Mouse (Mus musculus) forebrain, embryonic 14.5 days (tissue): ENCODE results near the gene Runx3. TPM values are rescaled to one million over a fixed set of nuclear protein-coding genes. Genes with fewer than 3 reads are reported as not detected.
A peak's percentile ranks its signal among the peaks of the same experiment; 100 is the strongest.

Experiments used
- ATAC-seq: fragments of 200-750 bp; cut with Nextera tagmentation; 2 replicates; pipeline ENCODE4 v1.8.0; 2017; ENCODE audit warnings: mild to moderate bottlenecking, moderate library complexity
- DNase-seq: peaks from one replicate; pipeline ENCODE4 v3.0.0-alpha.2; 2015; ENCODE audit warnings: low spot score
- H3K27ac ChIP-seq: fragments of 300-500 bp; sonication (generic); 2 replicates; pipeline ENCODE4 v1.5.1; 2014; ENCODE audit warnings: low read depth, mild to moderate bottlenecking, control low read depth, low read length, moderate library complexity
- H3K27me3 ChIP-seq: fragments of 300-500 bp; sonication (generic); replicated peaks from 2 replicates; pipeline ENCODE4 v1.6.1; 2014; ENCODE audit warnings: low read length, control low read depth, mixed read lengths; ENCODE audit not compliant: control insufficient read depth, insufficient read depth
- H3K36me3 ChIP-seq: fragments of 300-500 bp; sonication (generic); 2 replicates; pipeline ENCODE4 v1.6.1; 2014; ENCODE audit warnings: low read length, control low read depth; ENCODE audit not compliant: control insufficient read depth, insufficient read depth
- H3K4me1 ChIP-seq: fragments of 300-500 bp; sonication (generic); 2 replicates; pipeline ENCODE4 v1.6.1; 2014; ENCODE audit warnings: antibody characterized with exemption, low read length, control low read depth; ENCODE audit not compliant: control insufficient read depth, insufficient read depth
- H3K4me2 ChIP-seq: fragments of 300-500 bp; sonication (generic); 2 replicates; pipeline ENCODE4 v1.6.1; 2014; ENCODE audit warnings: mild to moderate bottlenecking, control low read depth, low read length
- H3K4me3 ChIP-seq: fragments of 300-500 bp; sonication (generic); 2 replicates; pipeline ENCODE4 v1.5.1; 2014; ENCODE audit warnings: low read depth, low read length, control low read depth
- H3K9ac ChIP-seq: fragments of 300-500 bp; sonication (generic); 2 replicates; pipeline ENCODE4 v1.6.1; 2014; ENCODE audit warnings: mild to moderate bottlenecking, low read length, control low read depth, moderate library complexity
- H3K9me3 ChIP-seq: fragments of 300-500 bp; sonication (generic); replicated peaks from 2 replicates; pipeline ENCODE4 v1.6.1; 2016; ENCODE audit warnings: low read length, control low read depth, mixed read lengths; ENCODE audit not compliant: control insufficient read depth
- WGBS: fragments of 180-500 bp; shearing (Covaris S2); extraction: QIAGEN DNeasy Blood & Tissue Kit; methylation state at CpG from one replicate; pipeline ENCODE4 v1.1.7; 2014; 5-methylcytosine and 5-hydroxymethylcytosine counted together
- polyA plus RNA-seq: library from polyadenylated mRNA; unstranded; fragments of >200 nt; fragmentation: Nextera tagmentation; extraction: Ambion mirVana; gene quantifications from 2 replicates; pipeline ENCODE4 v1.2.1, GENCODE M21; 2014

Runx3 gene
- polyA plus RNA-seq = not detected in 2 replicates

GRCm38 (mm10) chr4:135120342-135121100, at the start of gene Runx3:
TSS of gene Runx3 (plus strand) at chr4:135120652.
- no peak for ATAC-seq
- no peaks in the 10 kb centered on the region for H3K27me3 ChIP-seq
- H3K9ac ChIP-seq = no peak within 1 kb of the TSS
- H3K9me3 ChIP-seq = no peaks in the 10 kb centered on the region
- H3K27ac ChIP-seq = no peak within 1 kb of the TSS
- DNase-seq = no peak
- no peaks in the 10 kb centered on the region for H3K36me3 ChIP-seq
- H3K4me3 ChIP-seq = no peak within 1 kb of the TSS
- no peak within 1 kb of the TSS for H3K4me2 ChIP-seq
- no peaks in the 10 kb centered on the region for H3K4me1 ChIP-seq
- 87% methylated on average over 16 of the region's 18 CpGs for WGBS

GRCm38 (mm10) chr4:135072671-135073070, 47.8 kb upstream of the Runx3 start:
- ATAC-seq (no peak), DNase-seq (no peak)
- whole genome bisulfite sequencing = 91% methylated on average over 6 of the region's 6 CpGs
- H3K4me3 ChIP-seq = no peak overlapping the region
- no peaks in the 10 kb centered on the region for H3K4me1 ChIP-seq
- H3K9ac ChIP-seq = no peak overlapping the region
- H3K36me3 ChIP-seq = no peaks in the 10 kb centered on the region
- H3K27me3 ChIP-seq = no peaks in the 10 kb centered on the region
- H3K4me2 ChIP-seq = no peak overlapping the region
- no peak overlapping the region for H3K27ac ChIP-seq
- H3K9me3 ChIP-seq = no peaks in the 10 kb centered on the region

- 71% methylated on average over 10 of the region's 10 CpGs for WGBS
- Histone ChIP-seq H3K4me3 (no peak overlapping the region), H3K27me3 (no peaks in the 10 kb centered on the region), H3K4me1 (no peaks in the 10 kb centered on the region), H3K9me3 (no peaks in the 10 kb centered on the region), H3K4me2 (no peak overlapping the region), H3K27ac (no peak overlapping the region), H3K36me3 (no peaks in the 10 kb centered on the region), H3K9ac (no peak overlapping the region)
- no peak for ATAC-seq
- DNase-seq = no peak
Observed at GRCm38 (mm10) chr4:135073523-135073922, 46.9 kb upstream of the Runx3 start.

GRCm38 (mm10) chr4:135074646-135075045, 45.8 kb upstream of the Runx3 start:
- H3K9me3 ChIP-seq = no peaks in the 10 kb centered on the region
- H3K4me3 ChIP-seq = no peak overlapping the region
- DNase-seq (no peak), ATAC-seq (no peak)
- 77% methylated on average over 4 of the region's 4 CpGs for WGBS
- H3K9ac ChIP-seq = no peak overlapping the region
- H3K27me3 ChIP-seq = no peaks in the 10 kb centered on the region
- H3K4me1 ChIP-seq = no peaks in the 10 kb centered on the region
- H3K27ac ChIP-seq = no peak overlapping the region
- H3K36me3 ChIP-seq = no peaks in the 10 kb centered on the region
- no peak overlapping the region for H3K4me2 ChIP-seq

GRCm38 (mm10) chr4:135075360-135075759, 45.1 kb upstream of the Runx3 start:
- no peak overlapping the region for H3K9ac ChIP-seq
- no peak overlapping the region for H3K27ac ChIP-seq
- DNase-seq = no peak
- WGBS = 90% methylated on average over 6 of the region's 6 CpGs
- no peaks in the 10 kb centered on the region for H3K9me3 ChIP-seq
- no peak for ATAC-seq
- H3K27me3 ChIP-seq = no peaks in the 10 kb centered on the region
- H3K4me3 ChIP-seq = no peak overlapping the region
- no peaks in the 10 kb centered on the region for H3K4me1 ChIP-seq
- no peak overlapping the region for H3K4me2 ChIP-seq
- no peaks in the 10 kb centered on the region for H3K36me3 ChIP-seq

- DNase-seq = no peak
- no peak for ATAC-seq
- no peaks in the 10 kb centered on the region for H3K36me3 ChIP-seq
- H3K4me2 ChIP-seq = no peak overlapping the region
- H3K27ac ChIP-seq = no peak overlapping the region
- 90% methylated on average over 5 of the region's 5 CpGs for WGBS
- H3K4me3 ChIP-seq = no peak overlapping the region
- H3K27me3 ChIP-seq = no peaks in the 10 kb centered on the region
- H3K9ac ChIP-seq = no peak overlapping the region
- no peaks in the 10 kb centered on the region for H3K9me3 ChIP-seq
- no peaks in the 10 kb centered on the region for H3K4me1 ChIP-seq
Observed at GRCm38 (mm10) chr4:135076611-135077010, 43.8 kb upstream of the Runx3 start.

GRCm38 (mm10) chr4:135077196-135077595, 43.3 kb upstream of the Runx3 start:
- Histone ChIP-seq H3K27ac (no peak overlapping the region), H3K9ac (no peak overlapping the region), H3K36me3 (no peaks in the 10 kb centered on the region), H3K4me1 (no peaks in the 10 kb centered on the region), H3K4me2 (no peak overlapping the region), H3K4me3 (no peak overlapping the region), H3K27me3 (no peaks in the 10 kb centered on the region), H3K9me3 (no peaks in the 10 kb centered on the region)
- ATAC-seq (no peak), DNase-seq (no peak)
- 85% methylated on average over 9 of the region's 9 CpGs for WGBS

- H3K9ac ChIP-seq = no peak overlapping the region
- no peak overlapping the region for H3K27ac ChIP-seq
- no peak overlapping the region for H3K4me2 ChIP-seq
- H3K4me1 ChIP-seq = no peaks in the 10 kb centered on the region
- DNase-seq (peak; percentile 41), ATAC-seq (no peak)
- H3K27me3 ChIP-seq = no peaks in the 10 kb centered on the region
- WGBS = 38% methylated on average over 20 of the region's 23 CpGs
- H3K36me3 ChIP-seq = no peaks in the 10 kb centered on the region
- H3K4me3 ChIP-seq = no peak overlapping the region
- no peaks in the 10 kb centered on the region for H3K9me3 ChIP-seq
Observed at GRCm38 (mm10) chr4:135079859-135080640, 40.4 kb upstream of the Runx3 start.

- Histone ChIP-seq H3K27me3 (no peaks in the 10 kb centered on the region), H3K9me3 (no peaks in the 10 kb centered on the region), H3K27ac (no peak overlapping the region), H3K36me3 (no peaks in the 10 kb centered on the region), H3K4me3 (no peak overlapping the region), H3K9ac (no peak overlapping the region), H3K4me2 (no peak overlapping the region), H3K4me1 (no peaks in the 10 kb centered on the region)
- ATAC-seq (no peak), DNase-seq (no peak)
- WGBS = 53% methylated on average over 7 of the region's 7 CpGs
Observed at GRCm38 (mm10) chr4:135080641-135080920, 39.9 kb upstream of the Runx3 start.
